Mouse (Mus musculus) stomach, embryonic 14.5 days (tissue): ENCODE results near the gene Neu1. TPM values are rescaled to one million over a fixed set of nuclear protein-coding genes. Genes with fewer than 3 reads are reported as not detected.
"Not testable (repeated sequence)": the region's sequence is repeated elsewhere in the genome, so short reads cannot be mapped to it uniquely, and the experiment has no call there.

ENCODE experiments used
- ATAC-seq: fragments of 200-750 bp; cut with Nextera tagmentation; 2 replicates; pipeline ENCODE4 v1.8.0; 2017; ENCODE audit warnings: low read depth, moderate TSS enrichment; ENCODE audit not compliant: insufficient number of reproducible peaks, insufficient read depth, low FRiP score
- H3K27ac ChIP-seq: fragments of 300-500 bp; sonication (generic); 2 replicates; pipeline ENCODE4 v1.5.1; 2014; ENCODE audit warnings: mild to moderate bottlenecking, low read length, moderate library complexity, mixed read lengths
- H3K27me3 ChIP-seq: fragments of 300-500 bp; sonication (generic); 2 replicates; pipeline ENCODE4 v1.6.1; 2014; ENCODE audit warnings: low read length, control low read depth, mixed read lengths; ENCODE audit not compliant: control insufficient read depth, insufficient read depth
- H3K36me3 ChIP-seq: fragments of 300-500 bp; sonication (generic); 2 replicates; pipeline ENCODE4 v1.6.1; 2014; ENCODE audit warnings: mild to moderate bottlenecking, control low read depth, low read length, moderate library complexity, mixed read lengths; ENCODE audit not compliant: control insufficient read depth, insufficient read depth
- H3K4me1 ChIP-seq: fragments of 300-500 bp; sonication (generic); 2 replicates; pipeline ENCODE4 v1.6.1; 2014; ENCODE audit warnings: low read length, control low read depth, mixed read lengths; ENCODE audit not compliant: control insufficient read depth, insufficient read depth
- H3K4me2 ChIP-seq: fragments of 300-500 bp; sonication (generic); replicated peaks from 2 replicates; pipeline ENCODE4 v1.6.1; 2014; ENCODE audit warnings: low read depth, low read length, control low read depth
- H3K4me3 ChIP-seq: fragments of 300-500 bp; sonication (generic); 2 replicates; pipeline ENCODE4 v1.5.1; 2014; ENCODE audit warnings: low read depth, low read length, control low read depth
- H3K9ac ChIP-seq: fragments of 300-500 bp; sonication (generic); replicated peaks from 2 replicates; pipeline ENCODE4 v1.6.1; 2014; ENCODE audit warnings: low read depth, mild to moderate bottlenecking, control low read depth, low read length, moderate library complexity, mixed read lengths
- H3K9me3 ChIP-seq: fragments of 300-500 bp; sonication (generic); 2 replicates; pipeline ENCODE4 v1.6.1; 2016; ENCODE audit warnings: low read depth, low read length, control low read depth; ENCODE audit not compliant: control insufficient read depth
- WGBS: fragments of 180-500 bp; shearing (Covaris S2); extraction: QIAGEN DNeasy Blood & Tissue Kit; methylation state at CpG from one replicate; pipeline ENCODE4 v1.1.7; 2014; 5-methylcytosine and 5-hydroxymethylcytosine counted together
- polyA plus RNA-seq: library from polyadenylated mRNA; unstranded; fragments of >200 nt; fragmentation: Nextera tagmentation; extraction: Ambion mirVana; gene quantifications from 2 replicates; pipeline ENCODE4 v1.2.1, GENCODE M21; 2014

The Neu1 gene
- polyA plus RNA-seq, 1 experiment from 2014 or later, result 16.2 TPM

DNA sequence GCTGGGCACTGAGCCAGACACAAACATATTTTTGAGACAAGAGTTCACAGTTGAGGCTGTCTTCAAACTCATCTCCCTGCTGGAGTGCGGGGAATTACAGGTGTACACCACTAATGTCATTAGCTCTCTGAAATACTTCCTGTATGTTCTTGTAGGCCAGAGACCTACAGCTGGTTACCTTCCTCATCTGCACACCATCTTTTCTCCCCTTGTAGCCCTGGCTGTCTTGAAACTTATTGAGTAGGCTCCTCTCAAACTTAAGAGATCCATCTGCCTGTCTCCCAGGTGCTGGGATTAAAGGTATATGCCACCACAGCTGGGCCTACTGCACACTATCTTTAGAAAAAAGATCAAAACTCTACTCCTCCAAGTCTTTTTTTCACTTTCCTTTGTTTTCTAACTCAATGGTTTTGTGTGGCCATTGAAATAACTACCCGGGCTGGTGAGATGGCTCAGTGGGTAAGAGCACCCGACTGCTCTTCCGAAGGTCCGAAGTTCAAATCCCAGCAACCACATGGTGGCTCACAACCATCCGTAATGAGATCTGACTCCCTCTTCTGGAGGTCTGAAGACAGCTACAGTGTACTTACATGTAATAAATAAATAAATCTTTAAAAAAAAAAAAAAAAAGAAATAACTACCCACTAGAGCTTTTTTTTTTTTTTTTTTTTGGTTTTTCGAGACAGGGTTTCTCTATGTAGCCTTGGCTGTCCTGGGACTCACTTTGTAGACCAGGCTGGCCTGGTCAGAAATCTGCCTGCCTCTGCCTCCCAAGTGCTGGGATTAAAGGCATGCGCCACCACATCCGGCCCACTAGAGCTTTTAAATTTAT is 17.9 kb downstream of the Neu1 start:
- H3K9ac ChIP-seq, H3K27ac ChIP-seq, ATAC-seq, H3K9me3 ChIP-seq, H3K4me2 ChIP-seq, H3K4me3 ChIP-seq, H3K27me3 ChIP-seq: not testable (repeated sequence)
- Histone ChIP-seq H3K4me1 (peaks cover 10% of the 10 kb centered on the region), H3K36me3 (peaks cover 22% of the 10 kb centered on the region)
- 60% methylated on average over 9 of the region's 9 CpGs for WGBS

DNA sequence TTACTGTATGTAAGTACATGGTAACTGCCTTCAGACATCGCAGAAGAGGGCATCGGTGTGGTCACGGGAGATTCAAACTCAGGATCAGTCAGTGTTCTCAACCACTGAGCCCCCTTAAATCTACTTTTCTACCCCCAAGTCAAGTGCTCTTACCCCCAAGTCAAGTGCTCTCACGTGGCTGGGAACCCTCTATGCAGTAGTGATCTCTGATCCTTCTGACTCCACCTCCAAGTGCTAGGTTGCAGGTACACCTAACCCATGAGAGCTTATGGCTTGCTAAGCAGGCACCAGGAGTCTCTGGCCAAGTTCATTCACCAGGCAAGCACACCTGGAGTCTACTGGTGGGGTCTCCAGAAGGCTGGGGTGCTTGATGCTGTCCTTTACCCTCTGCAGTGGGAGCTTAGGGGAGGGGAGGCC is 18.5 kb downstream of the Neu1 start:
- peaks cover 10% of the 10 kb centered on the region for H3K4me1 ChIP-seq

DNA sequence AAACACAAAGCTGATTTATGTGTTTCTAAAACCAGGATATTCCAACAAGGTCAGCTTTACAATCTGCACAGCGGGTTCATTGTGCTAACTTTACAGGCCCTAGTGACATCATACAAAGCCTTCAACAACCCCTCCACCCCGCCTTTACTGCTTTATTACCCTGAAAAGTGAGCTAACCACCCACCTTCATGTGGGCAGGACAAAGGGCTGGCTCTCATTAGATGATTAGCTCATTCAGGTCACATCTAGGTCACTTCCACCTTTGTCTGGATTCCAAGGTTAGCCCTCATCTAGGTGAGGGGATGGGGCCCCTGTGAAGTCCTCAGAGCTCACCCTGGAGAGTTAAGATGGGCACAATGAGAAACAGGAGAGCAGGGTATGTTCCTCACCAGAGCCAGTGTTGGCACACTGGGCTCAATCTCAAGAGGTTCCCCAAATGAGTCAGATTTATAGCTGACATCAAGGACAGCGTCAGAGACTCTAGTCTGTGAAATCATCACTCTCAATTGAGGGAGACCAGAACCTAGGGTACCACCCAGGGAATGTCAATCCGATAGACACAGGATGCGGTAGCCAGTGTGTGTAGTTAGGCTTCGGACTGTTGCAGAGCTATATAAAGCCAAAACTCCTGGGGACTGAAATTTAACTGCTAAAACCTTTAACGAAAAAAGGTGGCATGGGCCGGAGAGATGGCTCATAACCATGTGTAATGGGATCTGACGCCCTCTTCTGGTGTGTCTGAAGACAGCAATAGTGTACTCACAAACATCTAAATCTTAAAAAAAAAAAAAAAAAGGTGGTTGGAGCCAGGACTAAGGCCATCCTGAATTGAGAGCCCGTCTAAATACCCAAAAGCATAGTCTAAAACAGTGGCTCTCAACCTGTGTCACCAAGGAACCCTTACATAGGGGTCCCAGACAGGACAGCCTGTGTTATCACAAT is 19.7 kb downstream of the Neu1 start:
- no peak for ATAC-seq
- H3K9me3 ChIP-seq, result no peaks in the 10 kb centered on the region
- peaks cover 22% of the 10 kb centered on the region for H3K36me3 ChIP-seq
- peak overlapping the region; percentile 92 for H3K27ac ChIP-seq
- peak overlapping the region; percentile 98 for H3K4me3 ChIP-seq
- H3K4me2 ChIP-seq, result peak overlapping the region; percentile 76
- peaks cover 10% of the 10 kb centered on the region for H3K4me1 ChIP-seq
- H3K27me3 ChIP-seq, result no peaks in the 10 kb centered on the region
- H3K9ac ChIP-seq, result peak overlapping the region; percentile 99
- 29% methylated on average over 10 of the region's 10 CpGs for WGBS

More for the DNA sequence above, 18.5 kb downstream of the Neu1 start:
- Histone ChIP-seq H3K9ac (no peak overlapping the region), H3K27ac (no peak overlapping the region), H3K9me3 (no peaks in the 10 kb centered on the region), H3K4me3 (no peak overlapping the region), H3K36me3 (peaks cover 22% of the 10 kb centered on the region), H3K4me2 (no peak overlapping the region), H3K27me3 (no peaks in the 10 kb centered on the region)
- no peak for ATAC-seq
- 41% methylated on average over 4 of the region's 4 CpGs for WGBS

DNA sequence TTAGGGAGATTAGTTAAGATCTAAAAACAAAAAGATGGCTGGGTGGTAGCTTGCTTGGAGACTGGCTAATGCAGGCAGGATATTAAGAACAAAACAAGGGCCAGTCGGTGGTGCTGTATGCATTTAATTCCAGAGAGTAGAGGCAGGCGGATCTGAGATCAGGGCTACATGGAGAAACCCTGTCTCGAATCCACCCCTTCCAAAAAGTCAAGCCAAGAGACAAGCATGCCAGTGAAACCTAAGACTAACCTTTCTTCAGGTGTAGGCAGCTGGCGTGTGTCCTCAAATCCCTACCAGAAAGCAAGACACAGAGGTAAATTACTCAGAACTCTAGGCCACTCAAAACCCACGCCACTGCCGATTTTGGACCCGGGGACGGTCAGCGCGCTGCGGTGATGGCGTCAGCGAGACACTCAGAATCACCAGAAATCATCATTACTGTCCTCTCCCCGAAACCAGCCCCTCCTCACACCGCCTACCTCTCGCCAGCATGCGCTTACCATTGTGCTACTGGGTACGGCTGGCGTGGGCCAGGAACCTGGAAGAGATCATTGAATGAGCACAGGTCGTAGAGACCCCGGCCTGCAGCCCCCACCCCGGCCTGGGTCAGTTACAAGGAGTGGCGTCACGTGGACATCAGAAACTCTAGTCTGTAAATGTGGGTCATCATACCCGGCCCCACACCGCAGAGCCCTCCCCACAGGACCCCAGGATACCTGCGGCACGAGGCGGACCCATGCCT is 20.8 kb downstream of the Neu1 start:
- peak overlapping the region; percentile 98 for H3K4me3 ChIP-seq
- peaks cover 22% of the 10 kb centered on the region for H3K36me3 ChIP-seq
- no peaks in the 10 kb centered on the region for H3K9me3 ChIP-seq
- H3K27ac ChIP-seq, result peak overlapping the region; percentile 92
- no peaks in the 10 kb centered on the region for H3K27me3 ChIP-seq
- WGBS, result under 1% methylated on average over 29 of the region's 29 CpGs
- H3K4me2 ChIP-seq, result peak overlapping the region; percentile 76
- peak; percentile 53 for ATAC-seq
- peaks cover 10% of the 10 kb centered on the region for H3K4me1 ChIP-seq
- peak overlapping the region; percentile 99 for H3K9ac ChIP-seq

DNA sequence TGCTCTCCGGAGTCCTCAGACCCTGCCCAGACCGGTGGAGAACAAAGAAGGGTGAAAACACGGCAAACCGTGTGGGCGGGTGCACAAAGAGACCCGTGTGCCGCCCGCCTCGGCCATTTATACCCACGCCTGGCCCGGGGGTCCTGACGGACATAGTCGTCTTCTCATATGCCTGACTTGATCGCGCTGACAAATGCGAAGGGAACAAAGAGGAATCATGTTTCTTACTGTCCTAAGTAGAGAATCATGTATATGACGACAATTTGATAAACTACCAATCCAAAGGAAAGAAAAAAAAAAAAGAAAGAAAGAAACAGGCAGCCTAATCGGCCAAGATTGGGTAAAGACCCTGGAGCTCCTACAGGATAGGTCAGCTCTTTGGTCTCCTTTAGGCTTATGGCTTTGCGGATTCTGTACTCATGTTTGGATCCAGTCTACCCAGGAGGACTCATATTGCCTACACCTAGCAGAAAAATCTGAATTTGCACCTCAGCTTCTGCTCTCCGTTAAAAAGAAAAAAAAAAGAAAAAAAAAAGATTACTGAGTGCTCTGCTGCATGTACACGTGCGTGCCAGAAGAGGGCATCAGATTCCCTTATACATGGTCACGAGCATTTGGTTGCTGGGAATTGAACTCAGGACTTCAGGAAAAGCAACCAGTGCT is 21.5 kb downstream of the Neu1 start:
- H3K9ac ChIP-seq, result peak overlapping the region; percentile 99
- peaks cover 22% of the 10 kb centered on the region for H3K36me3 ChIP-seq
- H3K27ac ChIP-seq, result peak overlapping the region; percentile 92
- H3K4me2 ChIP-seq, result peak overlapping the region; percentile 76
- peak overlapping the region; percentile 98 for H3K4me3 ChIP-seq
- no peaks in the 10 kb centered on the region for H3K9me3 ChIP-seq
- under 1% methylated on average over 23 of the region's 23 CpGs for WGBS
- peaks cover 10% of the 10 kb centered on the region for H3K4me1 ChIP-seq
- H3K27me3 ChIP-seq, result no peaks in the 10 kb centered on the region
- ATAC-seq, result peak; percentile 79

DNA sequence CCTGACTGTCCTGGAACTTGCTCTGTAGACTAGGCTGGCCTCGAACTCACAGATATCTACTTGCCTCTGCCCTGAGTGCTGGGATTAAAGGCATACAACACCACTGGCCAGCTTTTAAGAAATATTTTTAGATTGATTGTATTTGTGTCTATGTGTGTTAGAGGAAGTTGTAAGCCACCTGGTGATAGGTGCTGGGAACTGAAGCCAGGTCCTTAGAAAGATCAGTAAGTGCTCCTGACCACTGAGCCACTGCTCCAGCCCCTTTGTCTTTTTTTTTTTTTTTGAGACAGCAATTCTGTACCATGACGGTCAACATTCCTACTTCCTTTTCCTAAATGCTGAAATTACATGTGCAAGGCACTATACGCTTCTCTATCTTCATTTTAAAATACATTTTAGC is 22.2 kb downstream of the Neu1 start:
- Histone ChIP-seq H3K9ac (no peak overlapping the region), H3K4me2 (peak overlapping the region; percentile 76), H3K27ac (no peak overlapping the region), H3K36me3 (peaks cover 22% of the 10 kb centered on the region), H3K27me3 (no peaks in the 10 kb centered on the region), H3K4me1 (peaks cover 10% of the 10 kb centered on the region), H3K9me3 (no peaks in the 10 kb centered on the region), H3K4me3 (no peak overlapping the region)
- ATAC-seq, result no peak
- WGBS, result 79% methylated on average over 3 of the region's 3 CpGs

DNA sequence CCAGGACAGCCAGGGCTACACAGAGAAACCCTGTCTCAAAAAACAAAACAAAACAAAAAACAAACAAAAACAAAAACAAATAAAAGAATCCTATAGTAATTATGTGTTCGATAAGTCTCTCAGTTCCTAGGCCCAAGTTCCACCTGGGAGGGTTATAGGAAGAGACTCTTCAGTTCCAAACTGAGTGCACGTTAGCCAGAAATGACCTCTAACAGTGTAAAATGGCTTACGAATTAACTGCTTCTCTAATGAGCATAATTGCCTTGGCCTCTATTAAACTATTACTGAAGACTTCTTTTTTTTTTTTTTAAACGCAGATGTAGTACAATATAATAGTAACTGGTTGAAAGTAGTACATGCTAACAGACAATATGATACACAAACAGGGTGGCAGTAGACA is 22.9 kb downstream of the Neu1 start:
- no peaks in the 10 kb centered on the region for H3K27me3 ChIP-seq
- peaks cover 22% of the 10 kb centered on the region for H3K36me3 ChIP-seq
- no peak overlapping the region for H3K4me3 ChIP-seq
- no peaks in the 10 kb centered on the region for H3K9me3 ChIP-seq
- no peak overlapping the region for H3K9ac ChIP-seq
- no peak overlapping the region for H3K27ac ChIP-seq
- 90% methylated on average over 4 of the region's 4 CpGs for WGBS
- no peak overlapping the region for H3K4me2 ChIP-seq
- H3K4me1 ChIP-seq, result peaks cover 10% of the 10 kb centered on the region
- no peak for ATAC-seq
